Mouse (Mus musculus): ENCODE results near the gene Wipi1. TPM values are rescaled to one million over a fixed set of nuclear protein-coding genes. Genes with fewer than 3 reads are reported as not detected.

Gene Wipi1
- polyA plus RNA-seq, 1 experiment: 27.8 TPM

GRCm38 (mm10) chr11:109563708-109564107 lies 48.1 kb downstream of the Wipi1 start:
- Histone ChIP-seq H3ac (ENCODE audit: control insufficient read depth, insufficient read length, low read depth) (no peak overlapping the region), H3K27me3 (ENCODE audit: control insufficient read depth, insufficient read depth, insufficient read length) (no peaks in the 10 kb centered on the region), H3K79me3 (ENCODE audit: low read depth) (no peaks in the 10 kb centered on the region), H3K36me3 (ENCODE audit: control insufficient read depth, insufficient read depth) (no peaks in the 10 kb centered on the region), H3K4me3 (ENCODE audit: insufficient read depth, poor library complexity, severe bottlenecking) (no peak overlapping the region), H3K79me2 (ENCODE audit: control insufficient read depth, insufficient read depth) (no peaks in the 10 kb centered on the region)
- TF ChIP-seq MAX (IDR thresholded peaks at IDR 0.05) (no peak), FOSL1 (IDR thresholded peaks at IDR 0.05; ENCODE audit: insufficient read depth, low read length, poor library complexity, severe bottlenecking) (no peak), USF1 (IDR thresholded peaks at IDR 0.05; ENCODE audit: low read depth) (no peak), MYOD1 (IDR thresholded peaks at IDR 0.05; ENCODE audit: control insufficient read depth, insufficient read length, low read depth) (no peak), MYOG (IDR thresholded peaks at IDR 0.05; ENCODE audit: control insufficient read depth, extremely low read depth, insufficient read length) (no peak), CTCF (IDR thresholded peaks at IDR 0.05; ENCODE audit: control insufficient read depth, insufficient read depth, insufficient read length) (no peak), CEBPB (IDR thresholded peaks at IDR 0.05; ENCODE audit: low read depth) (no peak)

DNA sequence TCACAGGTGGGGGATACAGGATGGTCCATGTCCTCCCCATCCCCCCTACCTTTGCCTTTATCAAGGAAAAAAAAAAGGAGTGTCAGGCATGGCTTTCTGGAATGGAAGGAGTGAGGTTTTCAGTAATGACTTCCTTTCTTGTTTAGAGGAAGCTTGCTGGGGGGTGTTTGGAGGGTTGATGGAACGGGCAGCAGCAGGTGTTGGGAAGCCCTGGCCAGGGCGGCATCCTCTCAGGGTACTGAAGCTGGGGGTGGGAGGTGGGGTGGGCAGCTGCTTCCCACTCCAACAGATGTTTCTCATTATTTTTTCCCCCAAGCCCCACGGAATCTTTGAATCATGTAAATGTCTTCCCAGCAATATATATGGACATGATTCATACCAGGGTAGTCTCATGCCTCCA lies 50.3 kb downstream of the Wipi1 start:
- no peaks in the 10 kb centered on the region for H3K36me3 ChIP-seq (ENCODE audit: control insufficient read depth, insufficient read depth)
- TF ChIP-seq MAX (IDR thresholded peaks at IDR 0.05) (no peak), MYOD1 (IDR thresholded peaks at IDR 0.05; ENCODE audit: control insufficient read depth, insufficient read length, low read depth) (peak; percentile 91)
- H3K27me3 ChIP-seq (ENCODE audit: control insufficient read depth, insufficient read depth, insufficient read length): no peaks in the 10 kb centered on the region
- H3K79me3 ChIP-seq (ENCODE audit: low read depth): no peaks in the 10 kb centered on the region
- H3K79me2 ChIP-seq (ENCODE audit: control insufficient read depth, insufficient read depth): no peaks in the 10 kb centered on the region
- H3ac ChIP-seq (ENCODE audit: control insufficient read depth, insufficient read length, low read depth): no peak overlapping the region
- no peak overlapping the region for H3K4me3 ChIP-seq (ENCODE audit: insufficient read depth, poor library complexity, severe bottlenecking)

DNA sequence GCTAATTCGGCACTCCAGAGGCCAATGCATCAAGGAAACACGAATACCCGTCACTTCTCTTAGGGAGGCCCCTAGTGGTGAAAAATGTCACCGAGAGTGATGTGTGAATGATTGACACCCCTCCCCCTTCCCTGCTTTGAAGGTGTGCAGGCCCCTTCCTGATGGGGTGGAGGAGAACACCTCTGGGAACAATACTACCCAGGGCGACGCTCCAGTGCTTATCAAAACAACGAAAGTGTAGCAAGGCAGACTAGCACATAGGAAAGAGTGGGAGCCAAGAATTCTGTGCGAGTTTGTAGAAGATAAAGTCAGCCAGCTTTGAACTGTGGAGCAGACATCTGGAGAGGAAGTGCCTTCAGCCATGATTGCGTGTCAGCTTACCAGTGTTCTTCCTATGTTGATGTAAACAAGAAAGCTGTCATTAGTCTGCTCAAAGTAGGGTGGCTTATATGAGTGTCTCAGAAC lies 50.9 kb downstream of the Wipi1 start:
- Histone ChIP-seq H3K4me3 (ENCODE audit: insufficient read depth, poor library complexity, severe bottlenecking) (no peak overlapping the region), H3K36me3 (ENCODE audit: control insufficient read depth, insufficient read depth) (no peaks in the 10 kb centered on the region), H3K27me3 (ENCODE audit: control insufficient read depth, insufficient read depth, insufficient read length) (no peaks in the 10 kb centered on the region), H3K79me2 (ENCODE audit: control insufficient read depth, insufficient read depth) (no peaks in the 10 kb centered on the region), H3K79me3 (ENCODE audit: low read depth) (no peaks in the 10 kb centered on the region), H3ac (ENCODE audit: control insufficient read depth, insufficient read length, low read depth) (no peak overlapping the region)
- no peak for TF ChIP-seq CEBPB (IDR thresholded peaks at IDR 0.05; ENCODE audit: low read depth)
- no peak for TF ChIP-seq MYOD1 (IDR thresholded peaks at IDR 0.05; ENCODE audit: control insufficient read depth, insufficient read length, low read depth)

- H3ac ChIP-seq (ENCODE audit: control insufficient read depth, insufficient read length, low read depth): no peak overlapping the region
Observed at GRCm38 (mm10) chr11:109559241-109559640, 52.5 kb downstream of the Wipi1 start.

DNA sequence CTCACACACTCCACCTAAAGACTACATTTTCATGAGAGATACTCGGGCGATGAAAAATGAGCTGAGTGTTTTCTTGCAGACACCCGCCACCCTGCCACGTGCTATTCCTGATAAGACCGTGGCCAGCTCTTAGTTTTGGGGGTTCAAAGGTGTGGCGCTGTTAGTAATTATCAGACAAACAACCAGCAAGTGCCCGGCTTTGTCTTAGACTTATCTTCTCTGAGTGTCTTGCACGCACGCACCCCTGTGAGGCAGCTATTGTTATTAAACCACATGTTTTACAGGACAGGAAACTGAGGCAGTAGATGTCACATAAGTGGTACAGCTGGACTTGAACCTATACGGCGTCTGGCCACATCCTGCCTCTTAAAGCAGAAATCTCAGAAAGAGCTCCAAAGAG lies 54.3 kb downstream of the Wipi1 start:
- Histone ChIP-seq H3K79me2 (ENCODE audit: control insufficient read depth, insufficient read depth) (no peaks in the 10 kb centered on the region), H3K79me3 (ENCODE audit: low read depth) (no peaks in the 10 kb centered on the region), H3K36me3 (ENCODE audit: control insufficient read depth, insufficient read depth) (no peaks in the 10 kb centered on the region), H3K27me3 (ENCODE audit: control insufficient read depth, insufficient read depth, insufficient read length) (no peaks in the 10 kb centered on the region), H3K4me3 (ENCODE audit: insufficient read depth, poor library complexity, severe bottlenecking) (no peak overlapping the region), H3ac (ENCODE audit: control insufficient read depth, insufficient read length, low read depth) (no peak overlapping the region)
- TF ChIP-seq CTCF (IDR thresholded peaks at IDR 0.05; ENCODE audit: control insufficient read depth, insufficient read depth, insufficient read length) (no peak), MYOG (IDR thresholded peaks at IDR 0.05; ENCODE audit: control insufficient read depth, extremely low read depth, insufficient read length) (no peak), MAX (IDR thresholded peaks at IDR 0.05) (no peak)

More at GRCm38 (mm10) chr11:109559241-109559640, 52.5 kb downstream of the Wipi1 start:
- TF ChIP-seq CTCF (IDR thresholded peaks at IDR 0.05; ENCODE audit: control insufficient read depth, insufficient read depth, insufficient read length): no peak
- TF ChIP-seq MYOD1 (IDR thresholded peaks at IDR 0.05; ENCODE audit: control insufficient read depth, insufficient read length, low read depth): no peak
- no peak for TF ChIP-seq CEBPB (IDR thresholded peaks at IDR 0.05; ENCODE audit: low read depth)
- TF ChIP-seq MYOG (IDR thresholded peaks at IDR 0.05; ENCODE audit: control insufficient read depth, extremely low read depth, insufficient read length): no peak
- no peak for TF ChIP-seq USF1 (IDR thresholded peaks at IDR 0.05; ENCODE audit: low read depth)
- TF ChIP-seq MAX (IDR thresholded peaks at IDR 0.05): no peak
- Histone ChIP-seq H3K79me3 (ENCODE audit: low read depth) (no peaks in the 10 kb centered on the region), H3K36me3 (ENCODE audit: control insufficient read depth, insufficient read depth) (no peaks in the 10 kb centered on the region), H3K4me3 (ENCODE audit: insufficient read depth, poor library complexity, severe bottlenecking) (no peak overlapping the region), H3K27me3 (ENCODE audit: control insufficient read depth, insufficient read depth, insufficient read length) (no peaks in the 10 kb centered on the region), H3K79me2 (ENCODE audit: control insufficient read depth, insufficient read depth) (no peaks in the 10 kb centered on the region)

DNA sequence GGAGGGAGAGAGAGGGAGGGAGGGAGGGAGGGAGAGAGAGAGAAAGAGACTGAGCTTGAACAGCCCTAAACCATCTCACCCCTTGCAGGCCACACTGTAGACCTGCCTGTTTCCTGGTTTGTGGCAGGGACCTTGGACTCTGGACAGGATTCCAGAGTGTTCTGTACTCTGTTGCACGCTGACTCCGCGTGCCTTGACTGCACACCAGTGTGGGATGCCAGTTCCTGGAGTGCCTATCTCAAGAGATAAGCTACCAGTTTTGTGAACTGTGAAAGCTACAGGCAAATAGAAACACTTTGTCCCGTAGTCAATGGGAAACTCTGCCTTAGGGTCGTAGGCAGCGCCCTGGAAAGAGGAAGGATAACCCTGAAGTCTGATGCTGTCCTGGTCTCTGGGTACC lies 55.6 kb downstream of the Wipi1 start:
- TF ChIP-seq CTCF (IDR thresholded peaks at IDR 0.05; ENCODE audit: control insufficient read depth, insufficient read depth, insufficient read length): no peak
- no peak for TF ChIP-seq USF1 (IDR thresholded peaks at IDR 0.05; ENCODE audit: low read depth)
- no peak for TF ChIP-seq MAX (IDR thresholded peaks at IDR 0.05)
- no peak for TF ChIP-seq CEBPB (IDR thresholded peaks at IDR 0.05; ENCODE audit: low read depth)
- TF ChIP-seq MYOG (IDR thresholded peaks at IDR 0.05; ENCODE audit: control insufficient read depth, extremely low read depth, insufficient read length): no peak
- no peak for TF ChIP-seq FOSL1 (IDR thresholded peaks at IDR 0.05; ENCODE audit: insufficient read depth, low read length, poor library complexity, severe bottlenecking)
- TF ChIP-seq MYOD1 (IDR thresholded peaks at IDR 0.05; ENCODE audit: control insufficient read depth, insufficient read length, low read depth): no peak
- no peaks in the 10 kb centered on the region for H3K36me3 ChIP-seq (ENCODE audit: control insufficient read depth, insufficient read depth)
- no peaks in the 10 kb centered on the region for H3K27me3 ChIP-seq (ENCODE audit: control insufficient read depth, insufficient read depth, insufficient read length)
- H3K79me2 ChIP-seq (ENCODE audit: control insufficient read depth, insufficient read depth): no peaks in the 10 kb centered on the region
- H3ac ChIP-seq (ENCODE audit: control insufficient read depth, insufficient read length, low read depth): no peak overlapping the region
- H3K79me3 ChIP-seq (ENCODE audit: low read depth): no peaks in the 10 kb centered on the region
- H3K4me3 ChIP-seq (ENCODE audit: insufficient read depth, poor library complexity, severe bottlenecking): no peak overlapping the region

Measured in C2C12 (cell line).